Mouse (Mus musculus) forebrain, embryonic 13.5 days (tissue): ENCODE measurements around the gene Ugt1a8. TPM values are rescaled to one million over a fixed set of nuclear protein-coding genes. Genes with fewer than 3 reads are reported as not detected.
"Not testable (repeated sequence)": the region's sequence is repeated elsewhere in the genome, so short reads cannot be mapped to it uniquely, and the experiment has no call there.

Experiments
- ATAC-seq: fragments of 200-750 bp; cut with Nextera tagmentation; 2 replicates; pipeline ENCODE4 v1.8.0; 2017
- H3K27ac ChIP-seq: fragments of 300-500 bp; sonication (generic); 2 replicates; pipeline ENCODE4 v1.5.1; 2015; ENCODE audit warnings: inconsistent platforms, mild to moderate bottlenecking, moderate library complexity
- H3K27me3 ChIP-seq: fragments of 300-500 bp; sonication (generic); 2 replicates; pipeline ENCODE4 v1.6.1; 2015; ENCODE audit warnings: mild to moderate bottlenecking, inconsistent platforms
- H3K36me3 ChIP-seq: fragments of 300-500 bp; sonication (generic); 2 replicates; pipeline ENCODE4 v1.6.1; 2015; ENCODE audit warnings: mild to moderate bottlenecking, inconsistent platforms; ENCODE audit not compliant: poor library complexity, severe bottlenecking
- H3K4me1 ChIP-seq: fragments of 300-500 bp; sonication (generic); 2 replicates; pipeline ENCODE4 v1.6.1; 2015; ENCODE audit warnings: inconsistent platforms
- H3K4me2 ChIP-seq: fragments of 300-500 bp; sonication (generic); 2 replicates; pipeline ENCODE4 v1.6.1; 2015; ENCODE audit warnings: inconsistent platforms, mild to moderate bottlenecking, moderate library complexity
- H3K4me3 ChIP-seq: fragments of 300-500 bp; sonication (generic); 2 replicates; pipeline ENCODE4 v1.5.1; 2015; ENCODE audit warnings: mild to moderate bottlenecking, inconsistent platforms
- H3K9ac ChIP-seq: fragments of 300-500 bp; sonication (generic); 2 replicates; pipeline ENCODE4 v1.6.1; 2015; ENCODE audit warnings: mild to moderate bottlenecking, inconsistent platforms
- H3K9me3 ChIP-seq: fragments of 300-500 bp; sonication (generic); replicated peaks from 2 replicates; pipeline ENCODE4 v1.6.1; 2016; ENCODE audit warnings: inconsistent platforms
- WGBS: fragments of 180-500 bp; shearing (Covaris S2); methylation state at CpG from one replicate; pipeline ENCODE4 v1.1.7; 2015; 5-methylcytosine and 5-hydroxymethylcytosine counted together
- polyA plus RNA-seq: library from polyadenylated mRNA; unstranded; fragments of >200 nt; fragmentation: Nextera tagmentation; extraction: Ambion mirVana; gene quantifications from 2 replicates; pipeline ENCODE4 v1.2.1, GENCODE M21; 2015

Gene Ugt1a8
- polyA plus RNA-seq, 1 experiment from 2014 or later = not detected

DNA sequence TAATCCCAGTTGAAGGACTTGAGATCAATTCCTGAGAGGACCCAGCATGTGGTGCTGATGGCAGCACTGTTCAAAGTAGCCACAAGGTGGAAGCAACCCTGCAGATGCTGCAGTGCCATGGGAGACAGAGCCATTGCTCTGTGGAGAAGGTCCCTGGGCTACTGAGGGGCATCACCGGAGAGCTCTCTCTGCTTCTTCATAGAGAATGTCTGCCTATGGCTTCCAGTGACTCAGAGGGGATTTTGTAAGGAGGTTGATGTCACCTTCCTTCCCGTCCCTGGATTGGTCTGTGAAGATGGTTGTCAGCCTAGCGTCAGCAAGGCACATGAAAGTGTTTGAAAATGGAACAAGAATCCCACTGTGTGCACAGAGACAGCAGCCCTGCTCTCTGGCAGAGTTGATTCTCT lies 6.7 kb downstream of the Ugt1a8 start:
- not testable (repeated sequence) for H3K27me3 ChIP-seq, H3K36me3 ChIP-seq, H3K4me3 ChIP-seq, H3K9me3 ChIP-seq, ATAC-seq, H3K27ac ChIP-seq, H3K4me2 ChIP-seq, H3K4me1 ChIP-seq, H3K9ac ChIP-seq
- 89% methylated on average over 3 of the region's 3 CpGs for WGBS

DNA sequence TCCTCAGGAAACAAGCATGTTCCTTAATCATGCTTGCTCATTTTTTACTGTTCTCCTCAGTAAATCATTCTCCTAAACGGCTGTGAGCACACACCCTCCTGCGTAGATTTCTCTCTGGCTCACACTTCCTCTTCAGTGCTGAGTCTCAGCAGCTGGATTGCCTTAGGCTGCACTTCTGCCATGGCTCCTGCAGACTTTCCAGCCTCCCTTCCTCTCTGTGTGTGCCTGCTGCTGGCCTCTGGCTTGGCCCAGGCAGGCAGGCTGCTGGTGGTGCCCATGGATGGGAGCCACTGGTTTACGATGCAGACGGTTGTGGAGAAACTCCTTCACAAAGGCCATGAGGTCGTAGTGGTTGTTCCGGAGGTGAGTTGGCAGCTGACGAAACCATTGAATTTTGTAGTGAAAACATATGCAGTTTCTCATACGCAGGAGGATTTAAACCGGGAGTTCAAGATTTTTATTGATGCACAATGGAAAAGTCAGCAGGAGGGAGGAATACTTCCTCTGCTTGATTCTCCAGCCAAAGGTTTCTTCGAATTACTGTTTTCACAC lies 7.4 kb downstream of the Ugt1a8 start, which contains the start of gene Ugt1a7c:
Gene Ugt1a7c, plus strand, starts transcription at position 122 of the 552 bp plus-strand sequence.
- H3K4me1 ChIP-seq = no peaks in the 10 kb centered on the region
- 72% methylated on average over 10 of the region's 10 CpGs for WGBS
- ATAC-seq = no peak
- no peaks in the 10 kb centered on the region for H3K9me3 ChIP-seq
- H3K27me3 ChIP-seq = no peaks in the 10 kb centered on the region
- H3K4me3 ChIP-seq = no peak within 1 kb of the TSS
- no peak within 1 kb of the TSS for H3K4me2 ChIP-seq
- no peak within 1 kb of the TSS for H3K9ac ChIP-seq
- no peaks in the 10 kb centered on the region for H3K36me3 ChIP-seq
- H3K27ac ChIP-seq = no peak within 1 kb of the TSS

DNA sequence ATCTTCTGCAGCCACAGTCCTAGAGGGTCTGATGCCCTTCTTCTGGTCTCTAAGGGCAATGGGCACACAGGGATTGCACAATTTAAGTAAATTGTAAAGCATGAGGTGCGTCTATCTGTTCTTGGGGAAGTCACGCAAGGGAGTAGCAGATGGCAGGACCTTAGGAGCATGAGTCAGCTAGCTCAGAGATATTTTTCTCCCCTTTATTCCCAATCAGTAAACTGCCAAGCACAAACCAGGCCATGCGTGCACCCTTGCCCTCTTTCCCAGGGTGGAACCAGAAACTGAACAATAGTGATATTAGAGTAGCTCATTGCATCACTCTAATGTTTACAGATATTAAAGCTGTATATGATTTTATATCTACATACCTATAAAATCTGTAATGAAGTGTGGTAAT lies 10.9 kb downstream of the Ugt1a8 start:
- not testable (repeated sequence) for H3K4me1 ChIP-seq, ATAC-seq, H3K27me3 ChIP-seq, H3K9ac ChIP-seq, H3K27ac ChIP-seq, H3K4me3 ChIP-seq, H3K4me2 ChIP-seq, H3K9me3 ChIP-seq, H3K36me3 ChIP-seq
- 91% methylated on average over 3 of the region's 3 CpGs for WGBS

DNA sequence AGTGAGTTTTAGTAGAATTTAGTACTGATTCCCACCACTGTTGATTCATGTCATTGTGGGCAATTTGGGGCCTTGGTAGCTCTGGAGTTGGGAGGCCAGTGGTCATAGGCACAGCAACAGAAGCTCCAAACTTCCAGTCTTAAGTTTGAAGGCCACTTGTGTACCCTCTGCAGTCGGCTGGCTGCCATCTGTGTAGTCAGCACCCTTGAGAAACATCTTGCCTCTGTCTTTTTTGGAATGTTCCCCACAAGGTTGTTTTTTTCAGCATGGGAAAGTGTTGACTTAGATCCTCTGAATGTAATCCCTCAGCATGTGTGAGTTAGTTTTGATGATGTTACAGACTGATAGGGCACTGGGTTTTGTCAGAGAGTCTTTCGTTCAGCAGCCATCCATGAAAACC lies 12.1 kb downstream of the Ugt1a8 start:
- not testable (repeated sequence) for H3K9ac ChIP-seq, H3K9me3 ChIP-seq, H3K4me1 ChIP-seq, H3K27me3 ChIP-seq, H3K36me3 ChIP-seq, H3K4me2 ChIP-seq, H3K27ac ChIP-seq, ATAC-seq, H3K4me3 ChIP-seq
- WGBS = 90% methylated on average over 2 of the region's 2 CpGs

DNA sequence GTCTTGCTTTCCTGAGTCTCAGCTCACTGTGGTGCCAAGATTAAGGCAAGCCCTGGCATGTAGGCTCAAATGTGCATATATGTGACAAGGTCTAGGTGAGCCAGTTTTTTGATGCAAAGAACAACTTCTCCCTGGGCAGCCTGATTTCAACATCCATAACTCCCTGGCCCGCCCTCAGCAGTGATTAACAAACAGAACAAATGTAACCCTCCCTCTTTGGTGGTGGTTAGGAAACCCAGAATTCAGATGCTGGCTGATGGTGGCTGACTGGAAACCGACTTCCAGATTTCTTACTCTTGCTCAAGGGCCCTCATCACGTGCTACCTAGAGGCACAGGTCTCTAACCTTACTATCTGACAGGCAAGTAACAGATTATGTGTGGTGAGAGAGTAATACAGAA lies 15.4 kb downstream of the Ugt1a8 start, which contains the start of gene Ugt1a6b:
Gene Ugt1a6b, plus strand, starts transcription at position 234 of the 400 bp plus-strand sequence.
- 64% methylated on average over 3 of the region's 3 CpGs for WGBS
- H3K36me3 ChIP-seq, ATAC-seq, H3K4me1 ChIP-seq, H3K27ac ChIP-seq, H3K9ac ChIP-seq, H3K9me3 ChIP-seq, H3K4me2 ChIP-seq, H3K4me3 ChIP-seq, H3K27me3 ChIP-seq: not testable (repeated sequence)

DNA sequence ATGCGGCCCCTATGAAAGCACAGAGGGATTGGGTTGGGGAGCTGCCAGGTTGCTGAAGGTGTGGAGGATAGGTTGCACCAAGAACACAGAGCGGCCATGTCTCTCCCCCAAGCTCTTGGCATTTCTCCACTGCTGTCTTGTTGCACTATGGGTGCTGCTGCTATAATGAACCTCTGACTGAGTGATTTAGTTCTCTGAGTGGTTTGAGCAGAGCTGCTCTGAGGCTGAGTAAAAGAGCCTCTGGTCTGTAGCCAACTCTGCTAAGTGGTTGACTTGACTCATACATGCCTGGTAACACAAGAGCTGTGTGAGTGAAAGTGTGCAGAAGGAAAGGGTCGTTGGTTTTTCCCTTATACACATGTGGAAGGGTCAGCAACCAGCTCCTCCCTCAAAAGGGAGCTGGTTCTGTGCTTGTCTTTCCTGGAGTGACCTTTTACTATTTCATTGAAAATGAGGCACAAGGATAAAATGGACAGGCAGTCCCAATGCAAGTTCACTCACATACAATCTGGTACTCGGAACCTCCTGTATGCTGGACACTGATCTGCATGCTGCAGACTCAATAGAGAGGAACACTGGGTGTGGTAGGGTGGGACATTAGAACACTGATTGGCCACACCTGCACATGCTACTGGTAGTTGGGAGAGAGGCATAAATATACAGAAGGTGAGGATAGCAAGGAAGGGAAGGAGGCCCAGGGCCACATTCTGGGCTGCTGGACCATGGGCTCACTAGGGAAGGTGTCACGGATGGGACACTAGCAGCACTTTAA lies 16.3 kb downstream of the Ugt1a8 start:
- 84% methylated on average over 5 of the region's 5 CpGs for WGBS
- ATAC-seq, H3K27ac ChIP-seq, H3K9ac ChIP-seq, H3K36me3 ChIP-seq, H3K9me3 ChIP-seq, H3K4me2 ChIP-seq, H3K4me1 ChIP-seq, H3K4me3 ChIP-seq, H3K27me3 ChIP-seq: not testable (repeated sequence)

DNA sequence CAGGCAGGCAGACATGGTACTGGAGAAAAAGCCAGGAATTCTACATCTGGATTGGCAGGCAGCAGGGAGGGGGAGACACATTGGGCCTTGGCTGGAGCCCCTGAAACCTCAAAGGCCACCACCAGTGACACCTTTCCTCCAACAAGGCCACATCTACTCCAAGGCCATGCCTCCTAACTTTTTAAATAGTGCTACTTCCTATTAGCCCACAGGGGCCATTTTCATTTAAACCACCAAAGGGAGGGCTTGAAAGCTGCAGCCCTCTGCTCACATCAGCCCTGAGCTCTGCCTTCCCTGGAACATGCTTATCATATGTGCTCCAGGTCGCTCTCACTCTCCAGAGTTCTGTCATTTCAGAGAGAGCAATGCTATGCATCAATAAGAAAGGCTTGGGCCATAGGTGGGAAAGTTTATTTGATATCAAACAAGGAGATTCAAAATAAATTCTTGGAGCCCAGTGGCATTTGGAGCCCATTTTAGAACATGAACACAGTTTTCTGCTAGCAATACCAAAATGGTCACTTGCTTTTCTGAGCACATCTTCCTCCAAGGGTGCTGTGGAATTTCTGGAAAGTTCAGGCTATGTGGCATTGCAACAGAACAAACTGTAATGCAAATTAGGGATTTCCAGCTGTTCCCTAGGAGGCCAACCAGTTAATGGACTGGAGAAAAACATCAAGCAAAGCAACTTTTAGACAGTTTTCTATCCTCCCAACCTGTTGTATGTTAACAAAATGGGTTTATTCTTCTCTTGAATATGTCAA lies 17.2 kb downstream of the Ugt1a8 start:
- no peak overlapping the region for H3K4me3 ChIP-seq
- no peaks in the 10 kb centered on the region for H3K9me3 ChIP-seq
- ATAC-seq = no peak
- H3K4me1 ChIP-seq = no peaks in the 10 kb centered on the region
- H3K27ac ChIP-seq = no peak overlapping the region
- no peaks in the 10 kb centered on the region for H3K36me3 ChIP-seq
- no peak overlapping the region for H3K4me2 ChIP-seq
- 86% methylated on average over 1 of the region's 1 CpGs for WGBS
- no peaks in the 10 kb centered on the region for H3K27me3 ChIP-seq
- H3K9ac ChIP-seq = no peak overlapping the region

DNA sequence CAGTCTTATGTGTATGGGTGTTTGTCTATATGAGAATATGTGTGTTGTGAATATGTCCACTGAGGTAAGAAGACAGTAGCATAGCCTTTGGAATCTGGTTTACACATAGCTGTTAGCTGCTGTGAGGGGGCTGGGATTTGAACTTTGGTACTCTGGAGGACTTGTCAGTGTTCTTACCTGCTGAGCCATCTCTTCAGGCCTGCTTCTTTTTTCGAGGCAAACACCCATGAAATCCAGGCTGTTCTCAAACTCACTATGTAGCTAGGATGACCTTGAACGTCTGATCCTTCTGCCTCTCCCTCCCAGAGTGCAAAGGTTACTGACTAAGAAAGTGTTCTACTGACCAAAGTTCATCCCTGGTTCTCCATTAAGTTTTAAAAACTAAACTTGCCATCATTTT lies 18.0 kb downstream of the Ugt1a8 start:
- no peaks in the 10 kb centered on the region for H3K4me1 ChIP-seq
- ATAC-seq = no peak
- H3K36me3 ChIP-seq = no peaks in the 10 kb centered on the region
- H3K9ac ChIP-seq = no peak overlapping the region
- no peaks in the 10 kb centered on the region for H3K9me3 ChIP-seq
- no peak overlapping the region for H3K4me2 ChIP-seq
- H3K27ac ChIP-seq = no peak overlapping the region
- WGBS = 62% methylated on average over 2 of the region's 2 CpGs
- H3K4me3 ChIP-seq = no peak overlapping the region
- no peaks in the 10 kb centered on the region for H3K27me3 ChIP-seq

DNA sequence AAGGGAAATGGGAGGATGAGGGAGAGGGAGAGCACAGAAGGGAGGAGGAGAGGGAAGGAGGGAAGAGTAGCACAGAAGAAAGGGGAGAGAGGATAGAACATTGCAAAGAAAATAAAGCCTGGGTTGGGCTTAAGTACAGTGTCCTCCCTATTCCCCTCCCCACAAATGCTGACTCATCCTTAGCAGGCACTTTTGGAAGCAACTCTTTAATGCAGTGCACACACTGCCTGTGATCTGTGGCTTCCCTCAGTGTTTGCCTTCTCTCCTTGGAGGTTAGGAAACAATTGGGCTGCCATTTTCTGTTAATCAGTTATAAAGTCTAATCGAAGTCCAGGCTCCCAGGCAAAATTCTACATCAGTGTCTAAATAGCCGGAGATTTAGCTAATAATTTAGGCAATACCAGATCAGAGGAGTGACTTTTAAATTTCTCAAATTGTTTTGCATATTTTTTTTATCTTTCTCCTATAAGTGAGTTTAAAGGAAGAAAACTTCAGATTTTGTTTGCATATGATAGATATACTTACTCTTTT lies 21.5 kb downstream of the Ugt1a8 start:
- not testable (repeated sequence) for ATAC-seq, H3K36me3 ChIP-seq, H3K4me1 ChIP-seq, H3K9me3 ChIP-seq, H3K27me3 ChIP-seq, H3K9ac ChIP-seq, H3K27ac ChIP-seq, H3K4me2 ChIP-seq, H3K4me3 ChIP-seq
- WGBS = 80% methylated on average over 2 of the region's 2 CpGs

DNA sequence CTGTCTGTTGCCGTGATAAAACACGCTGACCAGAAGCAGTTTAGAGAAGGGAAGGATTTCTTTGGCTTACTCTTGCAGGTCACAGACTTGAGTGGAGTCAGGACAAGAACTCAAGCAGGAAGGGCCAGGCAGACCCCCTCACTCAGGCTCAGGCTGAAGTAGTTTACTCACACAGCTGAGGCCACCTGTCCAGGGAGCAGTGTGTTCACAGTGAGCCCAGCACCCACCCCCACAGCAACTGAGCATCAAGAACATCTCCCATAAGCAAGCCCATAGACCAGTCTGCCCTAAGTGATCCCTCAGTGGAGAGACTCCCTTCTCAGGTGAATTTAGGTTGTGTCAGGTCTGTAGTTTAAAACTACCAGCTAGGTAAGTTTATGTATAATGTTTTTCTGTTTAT lies 22.0 kb downstream of the Ugt1a8 start:
- H3K36me3 ChIP-seq, H3K4me2 ChIP-seq, H3K27me3 ChIP-seq, ATAC-seq, H3K9ac ChIP-seq, H3K4me1 ChIP-seq, H3K4me3 ChIP-seq, H3K27ac ChIP-seq, H3K9me3 ChIP-seq: not testable (repeated sequence)
- 84% methylated on average over 2 of the region's 2 CpGs for WGBS

DNA sequence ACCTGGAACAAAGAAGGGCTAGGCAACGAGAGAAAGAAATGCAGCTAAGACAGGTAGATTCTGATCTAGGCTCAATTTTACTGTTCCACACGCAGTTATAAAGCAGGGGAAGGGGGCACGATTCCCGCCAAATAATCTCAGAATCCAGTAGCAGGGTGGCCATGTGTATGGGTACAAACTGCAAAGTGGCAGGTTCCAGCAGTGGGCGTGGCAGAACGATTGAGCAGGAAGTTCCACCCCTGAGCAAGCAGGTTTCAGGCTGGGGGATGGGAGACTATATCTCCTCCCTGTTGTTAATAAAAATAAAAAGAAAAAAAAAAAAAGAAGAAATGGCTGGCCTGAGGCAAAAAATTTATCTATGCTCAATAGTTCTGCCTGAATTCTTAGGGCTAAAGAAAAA lies 25.2 kb downstream of the Ugt1a8 start:
- not testable (repeated sequence) for H3K9ac ChIP-seq, H3K36me3 ChIP-seq, H3K4me2 ChIP-seq, H3K9me3 ChIP-seq, H3K27ac ChIP-seq, H3K27me3 ChIP-seq, H3K4me1 ChIP-seq, ATAC-seq, H3K4me3 ChIP-seq
- WGBS = 95% methylated on average over 6 of the region's 6 CpGs

DNA sequence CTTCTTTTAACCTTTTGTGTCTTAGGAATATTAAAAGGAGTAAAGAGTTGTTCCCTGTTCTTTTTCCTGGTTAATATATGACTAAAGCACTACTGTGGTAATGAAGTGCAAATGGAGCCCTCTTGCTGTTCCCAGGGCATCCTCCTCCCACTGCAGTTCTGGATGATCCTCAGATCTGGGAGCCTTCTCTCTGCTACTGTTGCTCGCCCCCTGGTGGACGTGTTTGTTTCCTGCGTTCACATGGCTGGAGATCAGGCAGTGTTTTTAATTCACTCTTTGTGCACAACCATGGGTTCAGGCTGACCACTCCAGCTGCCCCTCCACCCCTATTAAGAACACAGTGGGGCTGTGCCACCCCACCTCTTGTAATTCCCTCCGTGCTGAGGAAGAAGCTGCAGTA lies 32.9 kb downstream of the Ugt1a8 start:
- H3K9me3 ChIP-seq, H3K27ac ChIP-seq, ATAC-seq, H3K9ac ChIP-seq, H3K4me2 ChIP-seq, H3K27me3 ChIP-seq, H3K4me1 ChIP-seq, H3K36me3 ChIP-seq, H3K4me3 ChIP-seq: not testable (repeated sequence)
- 5% methylated on average over 4 of the region's 4 CpGs for WGBS
